Comparison of ENCODE assay signal across 11 mouse cellular contexts in the genomic region with DNA sequence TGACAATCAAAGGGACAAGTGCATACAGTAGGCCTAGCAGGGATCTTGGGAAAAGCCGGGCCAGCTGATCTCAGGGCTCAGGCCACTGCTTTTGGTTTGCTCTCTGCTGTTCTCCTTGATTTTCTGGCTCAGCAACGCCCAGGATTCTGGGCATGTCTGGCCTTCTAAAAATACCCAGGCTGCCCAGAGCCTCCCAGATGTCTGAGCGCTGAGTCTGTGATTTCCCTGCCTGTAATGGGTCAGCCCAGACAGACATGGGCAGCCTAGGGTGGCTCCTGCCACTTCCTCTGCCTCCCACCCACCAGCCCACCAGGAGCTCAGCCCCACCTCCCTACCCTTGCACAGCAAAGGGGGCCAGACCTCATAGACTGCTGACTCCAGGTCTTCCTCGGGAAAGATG. TPM values are rescaled to one million over a fixed set of nuclear protein-coding genes. Genes with fewer than 3 reads are reported as not detected.
DNase-seq lines count a peak whose midpoint lies in the region; ATAC-seq and TF ChIP-seq lines count a peak whose summit lies in the region.
"Had no signal": no experiment of that assay in that cellular context is flagged by ENCODE, and none has a peak within 500 bp of the region (broad histone marks: within the 10 kb centered on the region; RNA-seq: fewer than 3 reads in every experiment).

No protein-coding gene starts in this region.

- no peak for TF ChIP-seq EP300 in heart, postnatal 0 days (IDR thresholded peaks at IDR 0.05; ENCODE audit: low read depth)

- H3K36me3 ChIP-seq in embryonic facial prominence, embryonic 14.5 days (ENCODE audit: control insufficient read depth, insufficient read depth, low read length): no peaks in the 10 kb centered on the region
- no peaks in the 10 kb centered on the region for H3K36me3 ChIP-seq in embryonic facial prominence, embryonic 10.5 days (replicated peaks)
- no peaks in the 10 kb centered on the region for H3K36me3 ChIP-seq in heart, postnatal 0 days (replicated peaks; ENCODE audit: control insufficient read depth, insufficient read depth, low read length)
- no peaks in the 10 kb centered on the region for H3K36me3 ChIP-seq in midbrain, postnatal 0 days (ENCODE audit: insufficient read depth, low read length)
- H3K36me3 ChIP-seq: embryonic facial prominence, embryonic 13.5 days; stomach, embryonic 15.5 days had no signal

- no peaks in the 10 kb centered on the region for H3K4me1 ChIP-seq in embryonic facial prominence, embryonic 14.5 days (ENCODE audit: control insufficient read depth, insufficient read depth, low read length)
- 0 out of 2 replicates have a peak, but pooled peaks cover 7% of the 10 kb centered on the region for H3K4me1 ChIP-seq in embryonic facial prominence, embryonic 10.5 days
- H3K4me1 ChIP-seq in heart, postnatal 0 days (ENCODE audit: control insufficient read depth, insufficient read depth): peaks cover 48% of the 10 kb centered on the region
- H3K4me1 ChIP-seq in midbrain, postnatal 0 days (ENCODE audit: insufficient read depth, low read length): no peaks in the 10 kb centered on the region
- H3K4me1 ChIP-seq: embryonic facial prominence, embryonic 13.5 days; stomach, embryonic 15.5 days had no signal

- H3K4me2 ChIP-seq in embryonic facial prominence, embryonic 14.5 days (ENCODE audit: low read depth, low read length): no peak overlapping the region
- no peak overlapping the region for H3K4me2 ChIP-seq in heart, postnatal 0 days (ENCODE audit: low read depth, low read length)
- no peak overlapping the region for H3K4me2 ChIP-seq in midbrain, postnatal 0 days (ENCODE audit: low read depth, low read length, poor library complexity, severe bottlenecking)
- H3K4me2 ChIP-seq: embryonic facial prominence, embryonic 13.5 days; stomach, embryonic 15.5 days had no signal

- no peaks in the 10 kb centered on the region for H3K27me3 ChIP-seq in embryonic facial prominence, embryonic 14.5 days (replicated peaks; ENCODE audit: control insufficient read depth, insufficient read depth, low read length)
- no peaks in the 10 kb centered on the region for H3K27me3 ChIP-seq in embryonic facial prominence, embryonic 10.5 days (replicated peaks; ENCODE audit: low read depth, poor library complexity, severe bottlenecking)
- H3K27me3 ChIP-seq in heart, postnatal 0 days (ENCODE audit: control insufficient read depth, insufficient read depth, low read length): no peaks in the 10 kb centered on the region
- no peaks in the 10 kb centered on the region for H3K27me3 ChIP-seq in midbrain, postnatal 0 days (ENCODE audit: insufficient read depth, low read length)
- H3K27me3 ChIP-seq: embryonic facial prominence, embryonic 13.5 days; stomach, embryonic 15.5 days had no signal

- WGBS in embryonic facial prominence, embryonic 14.5 days: 68% methylated on average over 4 of the region's 4 CpGs
- WGBS in embryonic facial prominence, embryonic 10.5 days: 78% methylated on average over 4 of the region's 4 CpGs
- WGBS in heart, postnatal 0 days: 28% methylated on average over 4 of the region's 4 CpGs
- WGBS in midbrain, postnatal 0 days: 83% methylated on average over 4 of the region's 4 CpGs

- no peak overlapping the region for H3K4me3 ChIP-seq in embryonic facial prominence, embryonic 14.5 days (ENCODE audit: low read depth, low read length)
- no peak overlapping the region for H3K4me3 ChIP-seq in embryonic facial prominence, embryonic 10.5 days
- no peak overlapping the region for H3K4me3 ChIP-seq in heart, postnatal 0 days (ENCODE audit: low read depth, low read length)
- H3K4me3 ChIP-seq in midbrain, postnatal 0 days (ENCODE audit: low read depth, low read length): no peak overlapping the region
- H3K4me3 ChIP-seq: embryonic facial prominence, embryonic 13.5 days; stomach, embryonic 15.5 days had no signal

- H3K9me3 ChIP-seq in embryonic facial prominence, embryonic 14.5 days (ENCODE audit: control insufficient read depth, low read length): no peaks in the 10 kb centered on the region
- H3K9me3 ChIP-seq in embryonic facial prominence, embryonic 10.5 days: no peaks in the 10 kb centered on the region
- no peaks in the 10 kb centered on the region for H3K9me3 ChIP-seq in heart, postnatal 0 days (replicated peaks; ENCODE audit: control insufficient read depth, low read length)
- no peaks in the 10 kb centered on the region for H3K9me3 ChIP-seq in midbrain, postnatal 0 days (ENCODE audit: low read length)
- H3K9me3 ChIP-seq: embryonic facial prominence, embryonic 13.5 days; stomach, embryonic 15.5 days had no signal

- H3K9ac ChIP-seq in embryonic facial prominence, embryonic 14.5 days (ENCODE audit: low read depth, low read length): no peak overlapping the region
- no peak overlapping the region for H3K9ac ChIP-seq in heart, postnatal 0 days (replicated peaks; ENCODE audit: low read depth, low read length)
- H3K9ac ChIP-seq in midbrain, postnatal 0 days (replicated peaks; ENCODE audit: low read length, poor library complexity, severe bottlenecking): no peak overlapping the region
- H3K9ac ChIP-seq: embryonic facial prominence, embryonic 13.5 days; stomach, embryonic 15.5 days had no signal

- no peak for TF ChIP-seq CTCF in heart, postnatal 0 days (IDR thresholded peaks at IDR 0.05; ENCODE audit: low read depth)
- TF ChIP-seq CTCF in midbrain, postnatal 0 days (IDR thresholded peaks at IDR 0.05): no peak

- peak; percentile 39 for DNase-seq in embryonic facial prominence, embryonic 14.5 days (ENCODE audit: low spot score)
- no peak for DNase-seq in embryonic facial prominence, embryonic 10.5 days (ENCODE audit: low spot score)
- peak; percentile 25 for DNase-seq in right cerebral cortex, adult 18-20 months
- no peak for DNase-seq in right cerebral cortex, postnatal 4 days
- DNase-seq in heart, postnatal 0 days (ENCODE audit: low spot score): peak; percentile 67
- DNase-seq in skeletal muscle tissue, adult 2 months (ENCODE audit: low read depth, low spot score): peak; percentile 68
- DNase-seq in midbrain, postnatal 0 days (ENCODE audit: low spot score): no peak
- DNase-seq: midbrain, embryonic 14.5 days had no signal

- ATAC-seq in embryonic facial prominence, embryonic 14.5 days (ENCODE audit: low read depth): no peak
- ATAC-seq in heart, postnatal 0 days (ENCODE audit: insufficient read depth, low read depth): peak; percentile 71
- no peak for ATAC-seq in midbrain, postnatal 0 days (ENCODE audit: low FRiP score)
- no peak for ATAC-seq in megakaryocyte progenitor cell, adult 5-6 weeks (replicated peaks; ENCODE audit: poor library complexity)

- H3K27ac ChIP-seq in embryonic facial prominence, embryonic 14.5 days (replicated peaks; ENCODE audit: low read depth, low read length): no peak overlapping the region
- no peak overlapping the region; the same call in 1 of the 2 replicates for H3K27ac ChIP-seq in embryonic facial prominence, embryonic 10.5 days (replicated peaks)
- peak overlapping the region; percentile 88 for H3K27ac ChIP-seq in heart, postnatal 0 days (ENCODE audit: low read depth)
- H3K27ac ChIP-seq in midbrain, postnatal 0 days (ENCODE audit: low read depth, low read length): no peak overlapping the region
- H3K27ac ChIP-seq: embryonic facial prominence, embryonic 13.5 days; stomach, embryonic 15.5 days had no signal

RNA-seq across cellular contexts. Expression of a gene that starts 4.0 kb away (rescaled TPM):
- polyA plus RNA-seq in embryonic facial prominence, embryonic 14.5 days (2014; fragmentation: Nextera tagmentation; extraction: Ambion mirVana): 20.7 and 23.9 TPM in 2 replicates
- 18.7 and 20.9 TPM in 2 replicates for polyA plus RNA-seq in embryonic facial prominence, embryonic 10.5 days (2016; fragmentation: Nextera tagmentation; extraction: Ambion mirVana)
- 15.6 and 19.3 TPM in 2 replicates for total RNA-seq in heart, postnatal 0 days (2014; rRNA removed; ENCODE audit: low replicate concordance)
- polyA plus RNA-seq in heart, postnatal 0 days (2015; fragmentation: Nextera tagmentation; extraction: Ambion mirVana): 8.7 and 9.7 TPM in 2 replicates
- total RNA-seq in midbrain, postnatal 0 days (2014; rRNA removed): 55.7 and 67.7 TPM in 2 replicates
- polyA plus RNA-seq in midbrain, postnatal 0 days (2015; fragmentation: Nextera tagmentation; extraction: Ambion mirVana): 34.3 and 39.2 TPM in 2 replicates
- total RNA-seq in megakaryocyte progenitor cell, adult 5-6 weeks (2015): 48.3 and 62.8 TPM in 2 replicates
- 27.1 and 50.4 TPM in 2 replicates for total RNA-seq in megakaryocyte progenitor cell, adult 5-6 weeks (2017)

Comparison
In these comparisons a context has a peak if more than half of its experiments do, and no peak if none do; other contexts are left out.
1. DNase-seq: peak in embryonic facial prominence, embryonic 14.5 days (single experiment), right cerebral cortex, adult 18-20 months (single experiment), heart, postnatal 0 days (single experiment) and skeletal muscle tissue, adult 2 months (single experiment); none in embryonic facial prominence, embryonic 10.5 days (single experiment), right cerebral cortex, postnatal 4 days (single experiment) and midbrain, postnatal 0 days (single experiment).